Mouse (Mus musculus): Measurements from ENCODE around the gene Scgb2b24.
A peak's percentile ranks its signal among the peaks of the same experiment; 100 is the strongest.

Gene Scgb2b24

GRCm38 (mm10) chr7:33739212-33739611 lies at the start of gene Scgb2b24:
TSS of gene Scgb2b24 (minus strand) at chr7:33739312.
- DNase-seq, result peak; percentile 3

- DNase-seq, result no peak
Observed at GRCm38 (mm10) chr7:33743499-33743898, 4.4 kb upstream of the Scgb2b24 start, which contains the start of gene Scgb1b24. TSS of gene Scgb1b24 (plus strand) at chr7:33743799.

GRCm38 (mm10) chr7:33689864-33690263 lies 49.2 kb downstream of the Scgb2b24 start:
- no peak for DNase-seq

All from cerebellum, adult 11-12 months (tissue).